Comparison of ENCODE assay signal across 20 mouse cellular contexts in the genomic region with DNA sequence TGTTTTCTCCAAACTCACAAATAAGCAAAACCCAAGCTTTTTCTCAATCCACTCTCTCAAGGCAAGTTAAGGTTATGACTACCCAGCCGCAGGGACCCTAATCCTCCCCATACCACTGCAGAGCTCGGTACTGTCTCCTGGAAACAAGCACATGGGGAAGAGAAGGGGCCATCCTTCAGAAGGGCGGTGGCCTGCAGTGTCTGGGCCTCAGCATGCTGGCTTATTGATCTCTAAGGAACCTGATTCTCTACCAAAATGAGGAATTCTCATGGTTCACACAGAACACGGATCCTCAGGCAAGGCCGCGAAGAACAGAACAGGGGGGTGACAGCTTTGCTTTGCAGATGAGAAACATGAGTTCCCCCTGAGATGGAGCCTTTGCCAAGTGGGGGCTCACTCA. TPM values are rescaled to one million over a fixed set of nuclear protein-coding genes. Genes with fewer than 3 reads are reported as not detected.
"Had no signal": no experiment of that assay in that cellular context is flagged by ENCODE, and none has a peak within 500 bp of the region (broad histone marks: within the 10 kb centered on the region; RNA-seq: fewer than 3 reads in every experiment).

No protein-coding gene starts in this region.

- DNase-seq: retina, postnatal 1 day; right cerebral cortex, adult 18-20 months; right cerebral cortex, postnatal 14 days; right cerebral cortex, postnatal 25 days; right cerebral cortex, postnatal 4 days; spleen, adult 18-20 months; thymus, adult 18-20 months; thymus, adult 2 months; thymus, postnatal 14 days; thymus, postnatal 25 days; thymus, postnatal 36 days; thymus, postnatal 4 days had no signal

- H3K4me3 ChIP-seq: neural tube, embryonic 13.5 days; neural tube, embryonic 15.5 days; stomach, embryonic 15.5 days had no signal

- H3K4me2 ChIP-seq: neural tube, embryonic 13.5 days; neural tube, embryonic 15.5 days; stomach, embryonic 15.5 days had no signal

- H3K27ac ChIP-seq: neural tube, embryonic 13.5 days; neural tube, embryonic 15.5 days; stomach, embryonic 15.5 days; stomach, postnatal 0 days had no signal

- H3K27me3 ChIP-seq: neural tube, embryonic 13.5 days; neural tube, embryonic 15.5 days; stomach, embryonic 15.5 days had no signal

- H3K9me3 ChIP-seq: neural tube, embryonic 13.5 days; neural tube, embryonic 15.5 days; stomach, embryonic 15.5 days had no signal

- H3K4me1 ChIP-seq: neural tube, embryonic 13.5 days; neural tube, embryonic 15.5 days; stomach, embryonic 15.5 days had no signal

- H3K9ac ChIP-seq: neural tube, embryonic 13.5 days; neural tube, embryonic 15.5 days; stomach, embryonic 15.5 days had no signal

RNA-seq across cellular contexts. Expression of a gene that starts 23.1 kb away (rescaled TPM):
- total RNA-seq: neutrophil, adult 5-6 weeks had no signal
- polyA plus RNA-seq: small intestine, adult 2 months; spleen, adult 2 months; stomach, embryonic 14.5 days had no signal
